Mouse (Mus musculus) E14TG2a.4 (cell line): Measurements from ENCODE around the gene Gosr2.

Experiments
- CTCF ChIP-seq: conservative IDR thresholded peaks from 2 replicates; pipeline ENCODE4 v1.5.1; 2014; ENCODE audit warnings: low read length
- NANOG ChIP-seq: IDR thresholded peaks from 2 replicates; pipeline ENCODE4 v1.6.1; 2014; ENCODE audit warnings: borderline replicate concordance, low read length, mixed read lengths
- POU5F1 ChIP-seq: IDR thresholded peaks from 2 replicates; pipeline ENCODE4 v1.6.1; 2014; ENCODE audit warnings: low read length, borderline replicate concordance

- TF ChIP-seq NANOG (no peak), CTCF (no peak), POU5F1 (no peak)
Measured at GRCm38 (mm10) chr11:103685261-103685736, 12.4 kb downstream of the Gosr2 start.
